Mouse (Mus musculus) hindbrain, postnatal 0 days (tissue): ENCODE data around the gene Sprr2d. TPM values are rescaled to one million over a fixed set of nuclear protein-coding genes. Genes with fewer than 3 reads are reported as not detected.

ENCODE experiments used
- ATAC-seq: fragments of 200-750 bp; cut with Nextera tagmentation; 2 replicates; pipeline ENCODE4 v1.8.0; 2017; ENCODE audit warnings: mild to moderate bottlenecking, moderate TSS enrichment, moderate library complexity
- DNase-seq: peaks from one replicate; pipeline ENCODE4 v3.0.0-alpha.2; 2015; ENCODE audit warnings: low spot score
- H3K27ac ChIP-seq: fragments of 300-500 bp; sonication (generic); 2 replicates; pipeline ENCODE4 v1.5.1; 2014; ENCODE audit warnings: mild to moderate bottlenecking
- H3K27me3 ChIP-seq: fragments of 300-500 bp; sonication (generic); 2 replicates; pipeline ENCODE4 v1.6.1; 2014; ENCODE audit warnings: low read length, mixed read lengths; ENCODE audit not compliant: insufficient read depth
- H3K36me3 ChIP-seq: fragments of 300-500 bp; sonication (generic); 2 replicates; pipeline ENCODE4 v1.6.1; 2014; ENCODE audit warnings: low read length, mixed read lengths; ENCODE audit not compliant: insufficient read depth
- H3K4me1 ChIP-seq: fragments of 300-500 bp; sonication (generic); 2 replicates; pipeline ENCODE4 v1.6.1; 2014; ENCODE audit warnings: antibody characterized with exemption, low read length, mixed read lengths; ENCODE audit not compliant: insufficient read depth
- H3K4me2 ChIP-seq: fragments of 300-500 bp; sonication (generic); 2 replicates; pipeline ENCODE4 v1.6.1; 2014; ENCODE audit warnings: low read depth, mild to moderate bottlenecking, low read length, moderate library complexity, mixed read lengths
- H3K4me3 ChIP-seq: fragments of 300-500 bp; sonication (generic); 2 replicates; pipeline ENCODE4 v1.5.1; 2014; ENCODE audit warnings: low read length
- H3K9ac ChIP-seq: fragments of 300-500 bp; sonication (generic); replicated peaks from 2 replicates; pipeline ENCODE4 v1.6.1; 2014; ENCODE audit warnings: mild to moderate bottlenecking, low read length, moderate library complexity, mixed read lengths
- H3K9me3 ChIP-seq: fragments of 300-500 bp; sonication (generic); 2 replicates; pipeline ENCODE4 v1.6.1; 2016; ENCODE audit warnings: low read length, mixed read lengths
- CTCF ChIP-seq: IDR thresholded peaks from 2 replicates; pipeline ENCODE4 v1.5.1; 2016; ENCODE audit warnings: antibody characterized with exemption, control low read depth, low read depth
- WGBS: fragments of 180-500 bp; shearing (Covaris S2); extraction: QIAGEN DNeasy Blood & Tissue Kit; methylation state at CpG from one replicate; pipeline ENCODE4 v1.1.7; 2014; 5-methylcytosine and 5-hydroxymethylcytosine counted together
- polyA plus RNA-seq: library from polyadenylated mRNA; unstranded; fragments of >200 nt; fragmentation: Nextera tagmentation; extraction: Ambion mirVana; gene quantifications from 2 replicates; pipeline ENCODE4 v1.2.1, GENCODE M21; 2015
- total RNA-seq: library from RNA; depleted of rRNA; stranded (reverse); fragments of >200 nt; gene quantifications from 2 replicates; pipeline ENCODE4 v1.2.3, GENCODE M21; 2014; rRNA removed

Sprr2d gene
- total RNA-seq (not detected in 2 replicates), polyA plus RNA-seq (not detected in 2 replicates)

DNA sequence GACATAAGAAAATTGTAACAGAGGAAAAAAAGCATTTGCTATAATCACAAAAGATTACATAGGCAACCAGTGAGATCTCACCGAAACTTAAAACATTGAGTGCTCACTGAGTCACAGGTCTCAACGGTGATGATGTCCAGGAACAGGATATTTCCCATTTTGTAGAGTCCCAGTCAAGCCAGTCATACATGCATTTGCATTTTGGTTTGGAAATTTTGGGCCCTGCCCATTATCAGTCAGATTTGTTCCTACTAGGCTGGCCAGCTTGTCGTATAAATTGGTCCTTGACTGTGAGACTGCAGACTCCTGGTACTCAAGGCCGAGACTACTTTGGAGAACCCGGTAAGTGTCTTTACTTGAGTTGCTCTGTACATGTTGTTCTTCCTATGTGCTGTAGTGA lies at the start of gene Sprr2d:
Gene Sprr2d, plus strand, starts transcription at position 301 of the 400 bp plus-strand sequence.
- WGBS, result 93% methylated on average over 5 of the region's 5 CpGs
- Histone ChIP-seq H3K4me2 (no peak within 1 kb of the TSS), H3K27me3 (no peaks in the 10 kb centered on the region), H3K9me3 (no peaks in the 10 kb centered on the region), H3K4me3 (no peak within 1 kb of the TSS), H3K4me1 (no peaks in the 10 kb centered on the region), H3K27ac (no peak within 1 kb of the TSS), H3K36me3 (no peaks in the 10 kb centered on the region), H3K9ac (no peak within 1 kb of the TSS)
- TF ChIP-seq CTCF, result no peak
- DNase-seq (no peak), ATAC-seq (no peak)

DNA sequence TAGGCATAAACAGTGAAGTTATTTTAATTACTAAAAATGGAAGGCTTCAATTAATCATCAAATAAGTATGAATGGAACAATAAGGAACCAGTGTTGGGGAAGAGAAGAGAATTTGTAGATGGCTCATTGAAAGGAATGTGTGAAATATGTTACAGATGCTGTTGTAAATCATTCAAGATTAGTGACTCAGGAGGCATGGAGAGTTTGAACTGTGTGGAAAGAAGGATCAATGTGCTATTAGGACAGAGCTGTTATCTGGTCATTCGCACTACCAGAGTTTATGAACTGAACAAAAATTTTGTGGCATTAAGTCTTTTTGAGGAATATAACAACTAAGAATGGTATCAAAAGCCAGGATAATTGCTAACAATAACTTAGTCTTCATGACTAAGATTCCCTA lies 31.5 kb upstream of the Sprr2d start:
- no peak overlapping the region for H3K4me2 ChIP-seq
- no peak for DNase-seq

GRCm38 (mm10) chr3:92316320-92316719 lies 22.6 kb upstream of the Sprr2d start, which contains the start of gene Sprr2b:
TSS of gene Sprr2b (plus strand) at chr3:92316620.
- Histone ChIP-seq H3K36me3 (no peaks in the 10 kb centered on the region), H3K27me3 (no peaks in the 10 kb centered on the region), H3K4me1 (no peaks in the 10 kb centered on the region), H3K4me3 (no peak within 1 kb of the TSS), H3K4me2 (no peak within 1 kb of the TSS), H3K9me3 (no peaks in the 10 kb centered on the region), H3K27ac (no peak within 1 kb of the TSS), H3K9ac (no peak within 1 kb of the TSS)
- 79% methylated on average over 2 of the region's 2 CpGs for whole genome bisulfite sequencing
- ATAC-seq, result no peak
- no peak for TF ChIP-seq CTCF
- no peak for DNase-seq

More for the DNA sequence above, 31.5 kb upstream of the Sprr2d start:
- no peaks in the 10 kb centered on the region for H3K36me3 ChIP-seq
- no peak for ATAC-seq
- H3K27me3 ChIP-seq, result no peaks in the 10 kb centered on the region
- no peak for TF ChIP-seq CTCF
- H3K4me3 ChIP-seq, result no peak overlapping the region
- WGBS, result 96% methylated on average over 1 of the region's 1 CpGs
- H3K27ac ChIP-seq, result no peak overlapping the region
- H3K4me1 ChIP-seq, result no peaks in the 10 kb centered on the region
- H3K9me3 ChIP-seq, result no peaks in the 10 kb centered on the region
- H3K9ac ChIP-seq, result no peak overlapping the region

GRCm38 (mm10) chr3:92317384-92317783 lies 21.6 kb upstream of the Sprr2d start:
- Histone ChIP-seq H3K9ac (no peak overlapping the region), H3K4me3 (no peak overlapping the region), H3K36me3 (no peaks in the 10 kb centered on the region), H3K4me1 (no peaks in the 10 kb centered on the region), H3K27ac (no peak overlapping the region), H3K27me3 (no peaks in the 10 kb centered on the region), H3K9me3 (no peaks in the 10 kb centered on the region), H3K4me2 (no peak overlapping the region)
- WGBS, result 70% methylated on average over 2 of the region's 2 CpGs
- DNase-seq, result no peak
- no peak for TF ChIP-seq CTCF
- ATAC-seq, result no peak

DNA sequence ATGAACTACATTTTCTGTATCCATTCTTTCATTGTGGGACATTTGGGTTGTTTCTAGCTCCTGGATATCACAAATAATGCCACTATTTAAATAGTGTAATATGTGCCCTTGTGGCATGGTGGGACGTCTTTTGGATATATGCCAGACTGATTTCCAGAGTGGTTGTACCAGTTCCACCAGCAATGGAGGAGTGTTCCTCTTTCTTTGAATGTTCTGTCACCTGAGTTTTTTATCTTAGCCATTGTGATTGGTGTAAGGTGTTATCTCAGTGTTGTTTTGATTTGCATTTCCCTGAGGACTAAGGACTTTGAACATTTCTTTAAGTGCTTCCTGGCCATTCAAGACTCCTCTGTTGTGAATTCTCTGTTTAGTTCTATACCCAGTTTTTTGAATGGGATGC lies 2.7 kb upstream of the Sprr2d start:
- H3K27me3 ChIP-seq, result no peaks in the 10 kb centered on the region
- no peak for ATAC-seq
- whole genome bisulfite sequencing, result 92% methylated on average over 1 of the region's 1 CpGs
- TF ChIP-seq CTCF, result no peak
- no peaks in the 10 kb centered on the region for H3K4me1 ChIP-seq
- no peak for DNase-seq
- H3K4me3 ChIP-seq, result no peak overlapping the region
- no peak overlapping the region for H3K27ac ChIP-seq
- H3K4me2 ChIP-seq, result no peak overlapping the region
- H3K9me3 ChIP-seq, result no peaks in the 10 kb centered on the region
- H3K36me3 ChIP-seq, result no peaks in the 10 kb centered on the region
- no peak overlapping the region for H3K9ac ChIP-seq

GRCm38 (mm10) chr3:92351843-92352242 lies 12.9 kb downstream of the Sprr2d start, which contains the start of gene Sprr2e:
TSS of gene Sprr2e (plus strand) at chr3:92352143.
- DNase-seq (no peak), ATAC-seq (no peak)
- Histone ChIP-seq H3K36me3 (no peaks in the 10 kb centered on the region), H3K4me2 (no peak within 1 kb of the TSS), H3K4me3 (no peak within 1 kb of the TSS), H3K9me3 (no peaks in the 10 kb centered on the region), H3K9ac (no peak within 1 kb of the TSS), H3K4me1 (no peaks in the 10 kb centered on the region), H3K27me3 (no peaks in the 10 kb centered on the region), H3K27ac (no peak within 1 kb of the TSS)
- no peak for TF ChIP-seq CTCF
- WGBS, result 85% methylated on average over 2 of the region's 2 CpGs

GRCm38 (mm10) chr3:92361619-92362018 lies 22.7 kb downstream of the Sprr2d start:
- Histone ChIP-seq H3K4me1 (no peaks in the 10 kb centered on the region), H3K27ac (no peak overlapping the region), H3K27me3 (no peaks in the 10 kb centered on the region), H3K4me2 (no peak overlapping the region), H3K9ac (no peak overlapping the region), H3K36me3 (no peaks in the 10 kb centered on the region), H3K4me3 (no peak overlapping the region), H3K9me3 (no peaks in the 10 kb centered on the region)
- no peak for TF ChIP-seq CTCF
- ATAC-seq, result no peak
- no peak for DNase-seq
